ENCODE assay signal across 25 mouse cellular contexts in the genomic region with DNA sequence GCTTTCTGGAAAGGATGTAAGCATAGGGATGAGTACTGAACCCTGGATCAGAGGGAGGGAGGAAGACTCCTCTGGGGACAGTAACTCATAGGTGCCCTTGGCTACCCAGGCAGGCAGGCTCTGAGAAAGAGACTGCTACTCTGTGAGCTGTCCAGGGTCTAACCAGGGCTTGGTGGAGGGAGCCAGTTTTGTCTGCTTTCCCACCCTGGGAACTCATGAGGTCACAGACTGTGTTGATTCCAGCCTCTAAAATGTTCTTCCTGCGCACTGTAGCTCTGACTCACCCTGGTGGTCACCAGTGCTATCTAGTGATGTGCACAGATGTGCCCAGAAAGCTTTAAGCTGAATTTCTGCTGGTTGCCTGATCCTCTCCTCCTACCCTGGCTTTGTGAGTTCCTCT. TPM values are rescaled to one million over a fixed set of nuclear protein-coding genes. Genes with fewer than 3 reads are reported as not detected.
DNase-seq lines count a peak whose midpoint lies in the region; ATAC-seq lines count a peak whose summit lies in the region.
"Had no signal": no experiment of that assay in that cellular context is flagged by ENCODE, and none has a peak within 500 bp of the region (broad histone marks: within the 10 kb centered on the region; RNA-seq: fewer than 3 reads in every experiment).

No protein-coding gene starts in this region.

- H3K9me3 ChIP-seq in limb, embryonic 13.5 days = no peaks in the 10 kb centered on the region
- H3K9me3 ChIP-seq in limb, embryonic 10.5 days (replicated peaks) = no peaks in the 10 kb centered on the region
- H3K9me3 ChIP-seq in hindbrain, embryonic 11.5 days (ENCODE audit: control insufficient read depth, low read length) = no peaks in the 10 kb centered on the region
- H3K9me3 ChIP-seq: embryonic facial prominence, embryonic 13.5 days; forebrain, embryonic 13.5 days; heart, embryonic 12.5 days; hindbrain, embryonic 12.5 days had no signal

- H3K27me3 ChIP-seq in limb, embryonic 13.5 days = 0 out of 2 replicates have a peak, but pooled peaks cover 6% of the 10 kb centered on the region
- H3K27me3 ChIP-seq in limb, embryonic 10.5 days (ENCODE audit: low read depth, poor library complexity, severe bottlenecking) = no peaks in the 10 kb centered on the region
- H3K27me3 ChIP-seq in hindbrain, embryonic 11.5 days (ENCODE audit: control insufficient read depth, insufficient read depth, low read length) = no peaks in the 10 kb centered on the region
- H3K27me3 ChIP-seq: CH12.LX; forebrain, embryonic 13.5 days; hindbrain, embryonic 12.5 days had no signal

- no peak overlapping the region for H3K4me3 ChIP-seq in limb, embryonic 13.5 days
- H3K4me3 ChIP-seq in limb, embryonic 10.5 days = no peak overlapping the region
- H3K4me3 ChIP-seq in hindbrain, embryonic 11.5 days (ENCODE audit: low read depth, low read length) = no peak overlapping the region
- H3K4me3 ChIP-seq: embryonic facial prominence, embryonic 13.5 days; forebrain, embryonic 13.5 days; heart, embryonic 12.5 days; hindbrain, embryonic 12.5 days had no signal

- H3K27ac ChIP-seq in limb, embryonic 13.5 days = no peak overlapping the region
- H3K27ac ChIP-seq in limb, embryonic 10.5 days = no peak overlapping the region
- H3K27ac ChIP-seq in hindbrain, embryonic 11.5 days (ENCODE audit: low read depth, low read length) = no peak overlapping the region
- H3K27ac ChIP-seq: embryonic facial prominence, embryonic 13.5 days; forebrain, embryonic 13.5 days; hindbrain, embryonic 12.5 days had no signal

- intact Hi-C loops in gastrocnemius, postnatal 14 days (cut with DNase I; ENCODE audit: low total_unique reads) = loop anchor here (10.0 kb wide), 2 partner anchors 146 to 336 kb away; a partner anchor contains a TSS

- ATAC-seq in limb, embryonic 13.5 days (ENCODE audit: low FRiP score, low read depth) = 0 out of 2 replicates have a peak, but pooled peaks have one; percentile 24
- no peak for ATAC-seq in hindbrain, embryonic 11.5 days (ENCODE audit: low FRiP score)
- ATAC-seq: forebrain, embryonic 13.5 days; forebrain, postnatal 0 days; hindbrain, embryonic 16.5 days; inflammation-experienced regulatory T-cells, adult 6 months had no signal

- no peak overlapping the region for H3K4me2 ChIP-seq in limb, embryonic 13.5 days (replicated peaks)
- H3K4me2 ChIP-seq in hindbrain, embryonic 11.5 days (replicated peaks; ENCODE audit: low read depth, low read length) = no peak overlapping the region
- H3K4me2 ChIP-seq: embryonic facial prominence, embryonic 13.5 days; forebrain, embryonic 13.5 days; heart, embryonic 12.5 days; hindbrain, embryonic 12.5 days had no signal

- peak; percentile 7 for DNase-seq in gastrocnemius, postnatal 14 days
- DNase-seq in gastrocnemius, postnatal 25 days = no peak
- DNase-seq in limb, embryonic 10.5 days (ENCODE audit: low spot score) = no peak
- peak; percentile 10 for DNase-seq in ZHBTc4 (ENCODE audit: low read depth, low spot score)
- no peak for DNase-seq in adrenal gland, postnatal 14 days
- DNase-seq in hindbrain, embryonic 11.5 days (ENCODE audit: low spot score) = no peak
- DNase-seq: adrenal gland, postnatal 25 days; cerebellum, adult 18-20 months; cerebellum, adult 9-11 months; cerebellum, postnatal 36 days; forebrain, postnatal 0 days; gastrocnemius, postnatal 36 days; heart, adult 18-20 months had no signal

- no peaks in the 10 kb centered on the region for H3K36me3 ChIP-seq in limb, embryonic 13.5 days
- H3K36me3 ChIP-seq in limb, embryonic 10.5 days = no peaks in the 10 kb centered on the region
- H3K36me3 ChIP-seq in hindbrain, embryonic 11.5 days (ENCODE audit: control insufficient read depth, insufficient read depth, low read length) = no peaks in the 10 kb centered on the region
- H3K36me3 ChIP-seq: embryonic facial prominence, embryonic 13.5 days; heart, embryonic 12.5 days; hindbrain, embryonic 12.5 days had no signal

- H3K4me1 ChIP-seq in limb, embryonic 13.5 days = peaks cover 14% of the 10 kb centered on the region
- H3K4me1 ChIP-seq in limb, embryonic 10.5 days = peaks cover 4% of the 10 kb centered on the region; the same call in 1 of the 2 replicates
- H3K4me1 ChIP-seq in hindbrain, embryonic 11.5 days (replicated peaks; ENCODE audit: control insufficient read depth, insufficient read depth, low read length) = no peaks in the 10 kb centered on the region
- H3K4me1 ChIP-seq: embryonic facial prominence, embryonic 13.5 days; heart, embryonic 12.5 days; hindbrain, embryonic 12.5 days had no signal

- no peak overlapping the region for H3K9ac ChIP-seq in limb, embryonic 13.5 days
- H3K9ac ChIP-seq in hindbrain, embryonic 11.5 days (ENCODE audit: low read depth, low read length) = no peak overlapping the region
- H3K9ac ChIP-seq: embryonic facial prominence, embryonic 13.5 days; forebrain, embryonic 13.5 days; forebrain, postnatal 0 days; heart, embryonic 12.5 days; hindbrain, embryonic 12.5 days had no signal

- 83% methylated on average over 1 of the region's 1 CpGs for WGBS in limb, embryonic 13.5 days
- WGBS in limb, embryonic 10.5 days = 85% methylated on average over 1 of the region's 1 CpGs
- WGBS in hindbrain, embryonic 11.5 days = 75% methylated on average over 1 of the region's 1 CpGs

RNA-seq across cellular contexts. Expression of a gene that starts 15.3 kb away (rescaled TPM):
- not detected for total RNA-seq in gastrocnemius, postnatal 14 days (2021)
- total RNA-seq in gastrocnemius, postnatal 25 days (2021) = not detected
- polyA plus RNA-seq in limb, embryonic 13.5 days (2015; fragmentation: Nextera tagmentation; extraction: Ambion mirVana) = not detected in 2 replicates
- not detected in 2 replicates for polyA plus RNA-seq in limb, embryonic 10.5 days (2016; fragmentation: Nextera tagmentation; extraction: Ambion mirVana)
- total RNA-seq in adrenal gland, postnatal 14 days (2021) = not detected in 2 replicates
- not detected in 2 replicates for polyA plus RNA-seq in hindbrain, embryonic 11.5 days (2014; fragmentation: Nextera tagmentation; extraction: Ambion mirVana)
- total RNA-seq: adrenal gland, postnatal 25 days; CH12.LX; ES-E14; forebrain, postnatal 0 days; gastrocnemius, adult 18-20 months; gastrocnemius, postnatal 36 days; heart, adult 18-20 months; heart, postnatal 25 days had no signal
- polyA plus RNA-seq: embryonic facial prominence, embryonic 13.5 days; forebrain, embryonic 13.5 days; forebrain, postnatal 0 days; heart, embryonic 12.5 days; heart, embryonic 16.5 days; hindbrain, embryonic 12.5 days; hindbrain, embryonic 16.5 days; inflammation-experienced regulatory T-cells, adult 6 months had no signal

Comparison
In these comparisons a context has a peak if more than half of its experiments do, and no peak if none do; other contexts are left out.
1. DNase-seq: peak in gastrocnemius, postnatal 14 days (single experiment) and ZHBTc4 (single experiment); none in gastrocnemius, postnatal 25 days (single experiment), limb, embryonic 10.5 days (single experiment), adrenal gland, postnatal 14 days (single experiment) and hindbrain, embryonic 11.5 days (single experiment).